7 mouse cellular contexts compared by ENCODE assay signal in genomic region chr7:45742338-45742737, GRCm38 (mm10). TPM values are rescaled to one million over a fixed set of nuclear protein-coding genes. Genes with fewer than 3 reads are reported as not detected.
A peak's percentile ranks its signal among the peaks of the same experiment; 100 is the strongest.
DNase-seq lines count a peak whose midpoint lies in the region; ATAC-seq lines count a peak whose summit lies in the region.

No protein-coding gene starts in this region.

- H3K27me3 ChIP-seq in neural tube, embryonic 12.5 days (replicated peaks) = no peaks in the 10 kb centered on the region; the same call in 1 of the 2 replicates
- peaks cover 9% of the 10 kb centered on the region; the same call in 1 of the 2 replicates for H3K27me3 ChIP-seq in limb, embryonic 10.5 days (ENCODE audit: low read depth, poor library complexity, severe bottlenecking)
- peaks cover 3% of the 10 kb centered on the region; the same call in 1 of the 2 replicates for H3K27me3 ChIP-seq in neural tube, embryonic 15.5 days (replicated peaks)

- no peak overlapping the region for H3K27ac ChIP-seq in neural tube, embryonic 12.5 days
- H3K27ac ChIP-seq in brown adipose tissue, adult 24 weeks (replicated peaks; ENCODE audit: low read depth, low read length) = no peak overlapping the region
- no peak overlapping the region for H3K27ac ChIP-seq in limb, embryonic 10.5 days
- no peak overlapping the region for H3K27ac ChIP-seq in neural tube, embryonic 15.5 days (replicated peaks)

- no peaks in the 10 kb centered on the region for H3K36me3 ChIP-seq in neural tube, embryonic 12.5 days
- H3K36me3 ChIP-seq in limb, embryonic 10.5 days = no peaks in the 10 kb centered on the region
- H3K36me3 ChIP-seq in neural tube, embryonic 15.5 days = no peaks in the 10 kb centered on the region

- no peak for ATAC-seq in neural tube, embryonic 12.5 days (ENCODE audit: low FRiP score, low read depth)
- ATAC-seq in granulocyte monocyte progenitor cell, adult 5-6 weeks (replicated peaks; ENCODE audit: poor library complexity, severe bottlenecking) = peak; percentile 60
- no peak for ATAC-seq in neural tube, embryonic 15.5 days (ENCODE audit: low FRiP score)

- DNase-seq in neural tube, embryonic 10.5 days (ENCODE audit: extremely low spot score, low spot score) = no peak
- no peak for DNase-seq in limb, embryonic 10.5 days (ENCODE audit: low spot score)
- no peak for DNase-seq in urinary bladder, postnatal 14 days (ENCODE audit: low spot score)

- H3K9me3 ChIP-seq in neural tube, embryonic 12.5 days = no peaks in the 10 kb centered on the region
- no peaks in the 10 kb centered on the region for H3K9me3 ChIP-seq in limb, embryonic 10.5 days (replicated peaks)
- H3K9me3 ChIP-seq in neural tube, embryonic 15.5 days (replicated peaks) = no peaks in the 10 kb centered on the region

- WGBS in neural tube, embryonic 12.5 days = 40% methylated on average over 19 of the region's 19 CpGs
- 38% methylated on average over 19 of the region's 19 CpGs for WGBS in limb, embryonic 10.5 days
- 44% methylated on average over 19 of the region's 19 CpGs for WGBS in neural tube, embryonic 15.5 days

- no peak overlapping the region for H3K4me3 ChIP-seq in neural tube, embryonic 12.5 days
- peak overlapping the region; percentile 44 for H3K4me3 ChIP-seq in brown adipose tissue, adult 24 weeks (ENCODE audit: insufficient read depth, low read depth, low read length)
- peak overlapping the region; percentile 35 for H3K4me3 ChIP-seq in limb, embryonic 10.5 days
- H3K4me3 ChIP-seq in neural tube, embryonic 15.5 days (replicated peaks) = peak overlapping the region; percentile 9; the same call in 1 of the 2 replicates

- H3K9ac ChIP-seq in neural tube, embryonic 12.5 days = no peak overlapping the region
- no peak overlapping the region for H3K9ac ChIP-seq in neural tube, embryonic 15.5 days (replicated peaks)

- no peaks in the 10 kb centered on the region for H3K4me1 ChIP-seq in neural tube, embryonic 12.5 days
- no peaks in the 10 kb centered on the region for H3K4me1 ChIP-seq in brown adipose tissue, adult 24 weeks (ENCODE audit: control insufficient read depth, insufficient read depth, insufficient read length, low read length)
- peaks cover 11% of the 10 kb centered on the region for H3K4me1 ChIP-seq in limb, embryonic 10.5 days
- no peaks in the 10 kb centered on the region for H3K4me1 ChIP-seq in neural tube, embryonic 15.5 days

- peak overlapping the region; percentile 20; the same call in 1 of the 2 replicates for H3K4me2 ChIP-seq in neural tube, embryonic 12.5 days (replicated peaks)
- peak overlapping the region; percentile 36 for H3K4me2 ChIP-seq in neural tube, embryonic 15.5 days

RNA-seq across cellular contexts. Expression of gene Spaca4, which starts 16.7 kb away (rescaled TPM):
- not detected in 2 replicates for polyA plus RNA-seq in neural tube, embryonic 12.5 days (2016; fragmentation: Nextera tagmentation; extraction: Ambion mirVana)
- polyA plus RNA-seq in brown adipose tissue, adult 24 weeks (2012; ENCODE audit: insufficient read depth, insufficient read length, missing spikeins) = not detected in 2 replicates
- total RNA-seq in granulocyte monocyte progenitor cell, adult 5-6 weeks (2014; fragmentation: Nextera tagmentation) = not detected in 2 replicates
- total RNA-seq in granulocyte monocyte progenitor cell, adult 5-6 weeks (2017) = not detected in 2 replicates
- not detected in 2 replicates for polyA plus RNA-seq in limb, embryonic 10.5 days (2016; fragmentation: Nextera tagmentation; extraction: Ambion mirVana)
- not detected in 2 replicates for polyA plus RNA-seq in neural tube, embryonic 15.5 days (2015; fragmentation: Nextera tagmentation; extraction: Ambion mirVana)

RNA-seq across cellular contexts. Expression of gene Fam83e, which starts 21.3 kb away (rescaled TPM):
- polyA plus RNA-seq in neural tube, embryonic 12.5 days (2016; fragmentation: Nextera tagmentation; extraction: Ambion mirVana) = 0.94 and 1.00 TPM in 2 replicates
- polyA plus RNA-seq in brown adipose tissue, adult 24 weeks (2012; ENCODE audit: insufficient read depth, insufficient read length, missing spikeins) = not detected in 2 replicates
- total RNA-seq in granulocyte monocyte progenitor cell, adult 5-6 weeks (2014; fragmentation: Nextera tagmentation) = 0.34 and 0.90 TPM in 2 replicates
- 0.39 and 0.77 TPM in 2 replicates for total RNA-seq in granulocyte monocyte progenitor cell, adult 5-6 weeks (2017)
- polyA plus RNA-seq in limb, embryonic 10.5 days (2016; fragmentation: Nextera tagmentation; extraction: Ambion mirVana) = 2.1 and 2.4 TPM in 2 replicates
- 0.50 and 1.5 TPM in 2 replicates for polyA plus RNA-seq in neural tube, embryonic 15.5 days (2015; fragmentation: Nextera tagmentation; extraction: Ambion mirVana)

RNA-seq across cellular contexts. Expression of gene Sphk2, which starts 24.5 kb away (rescaled TPM):
- polyA plus RNA-seq in neural tube, embryonic 12.5 days (2016; fragmentation: Nextera tagmentation; extraction: Ambion mirVana) = 28.0 and 29.0 TPM in 2 replicates
- polyA plus RNA-seq in brown adipose tissue, adult 24 weeks (2012; ENCODE audit: insufficient read depth, insufficient read length, missing spikeins) = 9.2 and 9.9 TPM in 2 replicates
- 14.9 and 26.4 TPM in 2 replicates for total RNA-seq in granulocyte monocyte progenitor cell, adult 5-6 weeks (2014; fragmentation: Nextera tagmentation)
- 10.0 and 10.6 TPM in 2 replicates for total RNA-seq in granulocyte monocyte progenitor cell, adult 5-6 weeks (2017)
- 45.5 and 49.3 TPM in 2 replicates for polyA plus RNA-seq in limb, embryonic 10.5 days (2016; fragmentation: Nextera tagmentation; extraction: Ambion mirVana)
- 23.0 and 25.7 TPM in 2 replicates for polyA plus RNA-seq in neural tube, embryonic 15.5 days (2015; fragmentation: Nextera tagmentation; extraction: Ambion mirVana)

RNA-seq across cellular contexts. Expression of gene Rpl18, which starts 27.1 kb away (rescaled TPM):
- polyA plus RNA-seq in neural tube, embryonic 12.5 days (2016; fragmentation: Nextera tagmentation; extraction: Ambion mirVana) = 665 and 700 TPM in 2 replicates
- polyA plus RNA-seq in brown adipose tissue, adult 24 weeks (2012; ENCODE audit: insufficient read depth, insufficient read length, missing spikeins) = 445 and 504 TPM in 2 replicates
- total RNA-seq in granulocyte monocyte progenitor cell, adult 5-6 weeks (2014; fragmentation: Nextera tagmentation) = 2,165 and 2,847 TPM in 2 replicates
- 1,831 and 2,021 TPM in 2 replicates for total RNA-seq in granulocyte monocyte progenitor cell, adult 5-6 weeks (2017)
- polyA plus RNA-seq in limb, embryonic 10.5 days (2016; fragmentation: Nextera tagmentation; extraction: Ambion mirVana) = 1,218 and 1,459 TPM in 2 replicates
- 573 and 682 TPM in 2 replicates for polyA plus RNA-seq in neural tube, embryonic 15.5 days (2015; fragmentation: Nextera tagmentation; extraction: Ambion mirVana)

RNA-seq across cellular contexts. Expression of gene Dbp, which starts 37.5 kb away (rescaled TPM):
- polyA plus RNA-seq in neural tube, embryonic 12.5 days (2016; fragmentation: Nextera tagmentation; extraction: Ambion mirVana) = 4.1 TPM in 2 replicates
- polyA plus RNA-seq in brown adipose tissue, adult 24 weeks (2012; ENCODE audit: insufficient read depth, insufficient read length, missing spikeins) = 23.3 and 31.5 TPM in 2 replicates
- 1.7 and 3.1 TPM in 2 replicates for total RNA-seq in granulocyte monocyte progenitor cell, adult 5-6 weeks (2014; fragmentation: Nextera tagmentation)
- 4.0 and 6.3 TPM in 2 replicates for total RNA-seq in granulocyte monocyte progenitor cell, adult 5-6 weeks (2017)
- polyA plus RNA-seq in limb, embryonic 10.5 days (2016; fragmentation: Nextera tagmentation; extraction: Ambion mirVana) = 3.7 and 4.7 TPM in 2 replicates
- polyA plus RNA-seq in neural tube, embryonic 15.5 days (2015; fragmentation: Nextera tagmentation; extraction: Ambion mirVana) = 3.3 and 3.9 TPM in 2 replicates
